32 mouse cellular contexts compared by ENCODE assay signal in the genomic region with DNA sequence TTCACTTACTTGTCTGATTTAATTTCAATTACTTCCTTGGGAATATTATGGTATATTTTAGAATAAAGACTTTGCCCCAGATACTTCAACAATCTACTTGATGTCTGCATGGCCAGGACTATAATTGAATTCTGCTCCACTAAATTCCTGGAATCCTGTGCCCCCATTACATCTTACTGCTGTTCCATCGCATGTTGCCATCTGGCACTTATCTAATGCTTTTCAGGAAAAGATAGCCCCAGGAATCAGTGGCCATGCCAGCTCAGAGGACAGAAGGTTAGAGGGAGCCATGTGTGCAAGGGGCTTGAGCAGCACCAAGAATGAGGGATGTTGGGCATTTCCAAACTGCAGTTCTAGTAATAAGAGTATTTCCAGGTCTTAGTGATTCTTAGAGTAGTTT. TPM values are rescaled to one million over a fixed set of nuclear protein-coding genes. Genes with fewer than 3 reads are reported as not detected.
DNase-seq lines count a peak whose midpoint lies in the region; ATAC-seq lines count a peak whose summit lies in the region.
"Had no signal": no experiment of that assay in that cellular context is flagged by ENCODE, and none has a peak within 500 bp of the region (broad histone marks: within the 10 kb centered on the region; RNA-seq: fewer than 3 reads in every experiment).

No protein-coding gene starts in this region.

- H3K9me3 ChIP-seq in kidney, embryonic 14.5 days (ENCODE audit: control insufficient read depth, low read length) = no peaks in the 10 kb centered on the region
- no peaks in the 10 kb centered on the region for H3K9me3 ChIP-seq in forebrain, embryonic 15.5 days
- H3K9me3 ChIP-seq: embryonic facial prominence, embryonic 12.5 days; forebrain, embryonic 12.5 days; heart, embryonic 13.5 days; kidney, embryonic 15.5 days; limb, embryonic 15.5 days; lung, embryonic 15.5 days; neural tube, embryonic 13.5 days; stomach, embryonic 15.5 days had no signal

- H3K4me3 ChIP-seq in kidney, embryonic 14.5 days (ENCODE audit: low read length) = no peak overlapping the region
- no peak overlapping the region for H3K4me3 ChIP-seq in forebrain, embryonic 15.5 days
- H3K4me3 ChIP-seq: embryonic facial prominence, embryonic 12.5 days; forebrain, embryonic 12.5 days; heart, embryonic 13.5 days; kidney, embryonic 15.5 days; limb, embryonic 15.5 days; lung, embryonic 15.5 days; myocyte; neural tube, embryonic 13.5 days; stomach, embryonic 15.5 days had no signal

- H3K4me1 ChIP-seq in kidney, embryonic 14.5 days (ENCODE audit: control insufficient read depth, insufficient read depth, low read length) = no peaks in the 10 kb centered on the region
- no peaks in the 10 kb centered on the region for H3K4me1 ChIP-seq in forebrain, embryonic 15.5 days
- H3K4me1 ChIP-seq: embryonic facial prominence, embryonic 12.5 days; forebrain, embryonic 12.5 days; heart, embryonic 13.5 days; kidney, embryonic 15.5 days; limb, embryonic 15.5 days; lung, embryonic 15.5 days; neural tube, embryonic 13.5 days; stomach, embryonic 15.5 days had no signal

- intact Hi-C loops in left cerebral cortex, postnatal 4 days (cut with DNase I) = no loop called here
- intact Hi-C loops in left cerebral cortex, postnatal 25 days (cut with DNase I) = no loop called here

- ATAC-seq in kidney, embryonic 14.5 days (ENCODE audit: low FRiP score, low TSS enrichment) = no peak
- ATAC-seq in forebrain, embryonic 15.5 days (replicated peaks) = no peak
- ATAC-seq: activated CD4-positive, CD25-positive, alpha-beta regulatory T cell, adult 4 months; intestine, embryonic 16.5 days had no signal

- no peak overlapping the region for H3K4me2 ChIP-seq in kidney, embryonic 14.5 days (replicated peaks; ENCODE audit: low read depth, low read length)
- no peak overlapping the region for H3K4me2 ChIP-seq in forebrain, embryonic 15.5 days (replicated peaks)
- H3K4me2 ChIP-seq: embryonic facial prominence, embryonic 12.5 days; forebrain, embryonic 12.5 days; heart, embryonic 13.5 days; kidney, embryonic 15.5 days; limb, embryonic 15.5 days; lung, embryonic 15.5 days; neural tube, embryonic 13.5 days; stomach, embryonic 15.5 days had no signal

- WGBS in kidney, embryonic 14.5 days = 96% methylated on average over 1 of the region's 1 CpGs
- WGBS in forebrain, embryonic 15.5 days = 78% methylated on average over 1 of the region's 1 CpGs

- H3K9ac ChIP-seq in kidney, embryonic 14.5 days (ENCODE audit: low read depth, low read length) = no peak overlapping the region
- H3K9ac ChIP-seq in forebrain, embryonic 15.5 days (replicated peaks) = no peak overlapping the region
- H3K9ac ChIP-seq: embryonic facial prominence, embryonic 12.5 days; forebrain, embryonic 12.5 days; heart, embryonic 13.5 days; kidney, embryonic 15.5 days; limb, embryonic 15.5 days; liver, embryonic 14.5 days; lung, embryonic 15.5 days; neural tube, embryonic 13.5 days; stomach, embryonic 15.5 days had no signal

- no peak overlapping the region for H3K27ac ChIP-seq in kidney, embryonic 14.5 days (ENCODE audit: low read depth, low read length)
- H3K27ac ChIP-seq in forebrain, embryonic 15.5 days (replicated peaks) = no peak overlapping the region
- H3K27ac ChIP-seq: embryonic facial prominence, embryonic 12.5 days; forebrain, embryonic 12.5 days; heart, embryonic 13.5 days; kidney, embryonic 15.5 days; limb, embryonic 15.5 days; liver, embryonic 14.5 days; lung, embryonic 15.5 days; neural tube, embryonic 13.5 days; stomach, embryonic 15.5 days had no signal

- H3K36me3 ChIP-seq in kidney, embryonic 14.5 days (ENCODE audit: control insufficient read depth, insufficient read depth, low read length) = no peaks in the 10 kb centered on the region
- H3K36me3 ChIP-seq in forebrain, embryonic 15.5 days = no peaks in the 10 kb centered on the region
- H3K36me3 ChIP-seq: embryonic facial prominence, embryonic 12.5 days; forebrain, embryonic 12.5 days; heart, embryonic 13.5 days; kidney, embryonic 15.5 days; limb, embryonic 15.5 days; lung, embryonic 15.5 days; neural tube, embryonic 13.5 days; stomach, embryonic 15.5 days had no signal

- no peaks in the 10 kb centered on the region for H3K27me3 ChIP-seq in kidney, embryonic 14.5 days (ENCODE audit: control insufficient read depth, insufficient read depth, low read length)
- no peaks in the 10 kb centered on the region for H3K27me3 ChIP-seq in forebrain, embryonic 15.5 days
- H3K27me3 ChIP-seq: embryonic facial prominence, embryonic 12.5 days; forebrain, embryonic 12.5 days; heart, embryonic 13.5 days; kidney, embryonic 15.5 days; limb, embryonic 15.5 days; lung, embryonic 15.5 days; neural tube, embryonic 13.5 days; stomach, embryonic 15.5 days had no signal

- DNase-seq in left cerebral cortex, postnatal 4 days = peak; percentile 87
- no peak for DNase-seq in left cerebral cortex, postnatal 25 days (ENCODE audit: low spot score in 2 of 2)
- DNase-seq in cerebellum, adult 11-12 months = peak; percentile 47
- DNase-seq in cerebellum, postnatal 10 days = peak; percentile 95 to 97
- no peak for DNase-seq in layer of hippocampus, adult 11-12 months (ENCODE audit: low spot score)
- DNase-seq: adrenal gland, adult 8-10 months; B cell, adult 2 months; heart, adult 11 months; heart, postnatal 14 days; kidney, postnatal 36 days; layer of hippocampus, adult 9-11 months; lung, postnatal 36 days; midbrain, embryonic 14.5 days; right cerebral cortex, adult 18-20 months; right cerebral cortex, postnatal 4 days; thymus, postnatal 36 days had no signal

RNA-seq across cellular contexts. Expression of gene Plppr4, which starts 14.3 kb away (rescaled TPM):
- total RNA-seq in left cerebral cortex, postnatal 4 days (2021) = 100 to 1,000 TPM; 104 to 121 TPM
- 100 to 1,000 TPM; 228 to 231 TPM for total RNA-seq in left cerebral cortex, postnatal 25 days (2021)
- polyA plus RNA-seq in kidney, embryonic 14.5 days (2014; fragmentation: Nextera tagmentation; extraction: Ambion mirVana) = 0.23 and 0.74 TPM in 2 replicates
- 16.8 and 18.0 TPM in 2 replicates for polyA plus RNA-seq in forebrain, embryonic 15.5 days (2015; fragmentation: Nextera tagmentation; extraction: Ambion mirVana)
- total RNA-seq: megakaryocyte-erythroid progenitor cell, adult 5-6 weeks; MEL had no signal
- polyA plus RNA-seq: activated CD4-positive, CD25-positive, alpha-beta regulatory T cell, adult 4 months; myocyte had no signal

Comparison
In these comparisons a context has a peak if more than half of its experiments do, and no peak if none do; other contexts are left out.
1. DNase-seq: peak in left cerebral cortex, postnatal 4 days (single experiment), cerebellum, adult 11-12 months (single experiment) and cerebellum, postnatal 10 days (2 of 2); none in left cerebral cortex, postnatal 25 days (0 of 2) and layer of hippocampus, adult 11-12 months (single experiment).